Mouse (Mus musculus) ES-E14 (cell line): ENCODE results near the gene L3mbtl3.

Source experiments
- CHD2 ChIP-seq: IDR thresholded peaks from 2 replicates; pipeline ENCODE4 v1.6.1; 2014; ENCODE audit warnings: mild to moderate bottlenecking, low read depth, low read length, inconsistent platforms
- ZC3H11A ChIP-seq: IDR thresholded peaks from 2 replicates; pipeline ENCODE4 v1.6.1; 2012; ENCODE audit warnings: low read depth, mild to moderate bottlenecking, inconsistent platforms, low read length, borderline replicate concordance

DNA sequence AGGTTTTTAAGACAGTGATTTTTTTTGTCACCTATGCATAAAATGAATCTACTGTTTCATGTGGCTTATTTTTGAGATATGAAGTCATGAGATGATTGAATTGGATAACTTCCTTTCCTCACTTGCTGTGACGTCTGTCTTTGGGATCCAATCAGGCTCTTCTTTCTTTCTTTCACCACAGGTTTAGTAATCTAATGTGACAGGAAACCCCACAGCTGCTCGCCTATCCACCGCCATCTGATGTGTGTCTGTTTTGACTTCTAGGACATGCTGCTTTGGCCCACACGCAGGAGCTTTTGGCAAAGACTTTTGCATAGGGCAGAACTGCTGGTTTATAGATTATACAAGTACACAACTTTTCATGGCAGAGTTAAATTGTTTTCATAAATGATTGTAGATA is 115.9 kb downstream of the L3mbtl3 start:
- TF ChIP-seq CHD2 (no peak), ZC3H11A (no peak)
